Mouse (Mus musculus) hindbrain, postnatal 0 days (tissue): ENCODE measurements at regions not wholly inside any gene's neighbourhood (a gene's known extent, or its start where the extent isn't known, plus 50 kb on each side); places are given as distances from the start of the nearest gene placed in this dataset.

Experiments used
- ATAC-seq: fragments of 200-750 bp; cut with Nextera tagmentation; 2 replicates; pipeline ENCODE4 v1.8.0; 2017; ENCODE audit warnings: mild to moderate bottlenecking, moderate TSS enrichment, moderate library complexity
- DNase-seq: peaks from one replicate; pipeline ENCODE4 v3.0.0-alpha.2; 2015; ENCODE audit warnings: low spot score
- H3K27ac ChIP-seq: fragments of 300-500 bp; sonication (generic); 2 replicates; pipeline ENCODE4 v1.5.1; 2014; ENCODE audit warnings: mild to moderate bottlenecking
- H3K27me3 ChIP-seq: fragments of 300-500 bp; sonication (generic); 2 replicates; pipeline ENCODE4 v1.6.1; 2014; ENCODE audit warnings: low read length, mixed read lengths; ENCODE audit not compliant: insufficient read depth
- H3K36me3 ChIP-seq: fragments of 300-500 bp; sonication (generic); 2 replicates; pipeline ENCODE4 v1.6.1; 2014; ENCODE audit warnings: low read length, mixed read lengths; ENCODE audit not compliant: insufficient read depth
- H3K4me1 ChIP-seq: fragments of 300-500 bp; sonication (generic); 2 replicates; pipeline ENCODE4 v1.6.1; 2014; ENCODE audit warnings: antibody characterized with exemption, low read length, mixed read lengths; ENCODE audit not compliant: insufficient read depth
- H3K4me2 ChIP-seq: fragments of 300-500 bp; sonication (generic); 2 replicates; pipeline ENCODE4 v1.6.1; 2014; ENCODE audit warnings: low read depth, mild to moderate bottlenecking, low read length, moderate library complexity, mixed read lengths
- H3K4me3 ChIP-seq: fragments of 300-500 bp; sonication (generic); 2 replicates; pipeline ENCODE4 v1.5.1; 2014; ENCODE audit warnings: low read length
- H3K9ac ChIP-seq: fragments of 300-500 bp; sonication (generic); replicated peaks from 2 replicates; pipeline ENCODE4 v1.6.1; 2014; ENCODE audit warnings: mild to moderate bottlenecking, low read length, moderate library complexity, mixed read lengths
- H3K9me3 ChIP-seq: fragments of 300-500 bp; sonication (generic); 2 replicates; pipeline ENCODE4 v1.6.1; 2016; ENCODE audit warnings: low read length, mixed read lengths
- CTCF ChIP-seq: IDR thresholded peaks from 2 replicates; pipeline ENCODE4 v1.5.1; 2016; ENCODE audit warnings: antibody characterized with exemption, control low read depth, low read depth
- WGBS: fragments of 180-500 bp; shearing (Covaris S2); extraction: QIAGEN DNeasy Blood & Tissue Kit; methylation state at CpG from one replicate; pipeline ENCODE4 v1.1.7; 2014; 5-methylcytosine and 5-hydroxymethylcytosine counted together

GRCm38 (mm10) chr3:111494891-111495290, 1244.1 kb upstream of the Prmt6 start:
- H3K9me3 ChIP-seq = no peaks in the 10 kb centered on the region
- WGBS = 69% methylated on average over 3 of the region's 3 CpGs
- no peak overlapping the region for H3K4me3 ChIP-seq
- no peaks in the 10 kb centered on the region for H3K4me1 ChIP-seq
- H3K36me3 ChIP-seq = no peaks in the 10 kb centered on the region
- H3K4me2 ChIP-seq = no peak overlapping the region
- no peak for DNase-seq
- no peak for TF ChIP-seq CTCF
- H3K27ac ChIP-seq = no peak overlapping the region
- H3K27me3 ChIP-seq = no peaks in the 10 kb centered on the region
- no peak overlapping the region for H3K9ac ChIP-seq
- no peak for ATAC-seq

GRCm38 (mm10) chr3:111489606-111490005, 1238.8 kb upstream of the Prmt6 start:
- H3K4me2 ChIP-seq = no peak overlapping the region
- H3K4me3 ChIP-seq = no peak overlapping the region
- no peak overlapping the region for H3K9ac ChIP-seq
- H3K27me3 ChIP-seq = no peaks in the 10 kb centered on the region
- ATAC-seq (no peak), DNase-seq (peak; percentile 9)
- no peak for TF ChIP-seq CTCF
- no peaks in the 10 kb centered on the region for H3K4me1 ChIP-seq
- H3K27ac ChIP-seq = no peak overlapping the region
- no peaks in the 10 kb centered on the region for H3K9me3 ChIP-seq
- H3K36me3 ChIP-seq = no peaks in the 10 kb centered on the region

GRCm38 (mm10) chr3:111488438-111488837, 1237.6 kb upstream of the Prmt6 start:
- 80% methylated on average over 2 of the region's 2 CpGs for WGBS
- Histone ChIP-seq H3K27ac (no peak overlapping the region), H3K4me1 (no peaks in the 10 kb centered on the region), H3K4me3 (no peak overlapping the region), H3K36me3 (no peaks in the 10 kb centered on the region), H3K9me3 (no peaks in the 10 kb centered on the region), H3K27me3 (no peaks in the 10 kb centered on the region), H3K4me2 (no peak overlapping the region), H3K9ac (no peak overlapping the region)
- DNase-seq (no peak), ATAC-seq (no peak)
- TF ChIP-seq CTCF = no peak
